Mouse (Mus musculus) lung, postnatal 0 days (tissue): ENCODE results near the gene Txndc15. TPM values are rescaled to one million over a fixed set of nuclear protein-coding genes. Genes with fewer than 3 reads are reported as not detected.
A peak's percentile ranks its signal among the peaks of the same experiment; 100 is the strongest.

ENCODE experiments used
- ATAC-seq: fragments of 200-750 bp; cut with Nextera tagmentation; 2 replicates; pipeline ENCODE4 v1.8.0; 2017; ENCODE audit warnings: moderate library complexity
- DNase-seq: peaks from one replicate; pipeline ENCODE4 v3.0.0-alpha.2; 2016; ENCODE audit warnings: low spot score
- H3K27ac ChIP-seq: fragments of 300-500 bp; sonication (generic); 2 replicates; pipeline ENCODE4 v1.5.1; 2014; ENCODE audit warnings: antibody characterized with exemption, mild to moderate bottlenecking, low read length, mixed read lengths
- H3K27me3 ChIP-seq: fragments of 300-500 bp; sonication (generic); replicated peaks from 2 replicates; pipeline ENCODE4 v1.6.1; 2014; ENCODE audit warnings: low read length, mixed read lengths; ENCODE audit not compliant: insufficient read depth
- H3K36me3 ChIP-seq: fragments of 300-500 bp; sonication (generic); 2 replicates; pipeline ENCODE4 v1.6.1; 2014; ENCODE audit warnings: low read length, mixed read lengths; ENCODE audit not compliant: insufficient read depth
- H3K4me1 ChIP-seq: fragments of 300-500 bp; sonication (generic); 2 replicates; pipeline ENCODE4 v1.6.1; 2014; ENCODE audit warnings: antibody characterized with exemption, low read depth, low read length, mixed read lengths; ENCODE audit not compliant: insufficient read depth
- H3K4me2 ChIP-seq: fragments of 300-500 bp; sonication (generic); replicated peaks from 2 replicates; pipeline ENCODE4 v1.6.1; 2014; ENCODE audit warnings: low read depth, mild to moderate bottlenecking, low read length, moderate library complexity, mixed read lengths
- H3K4me3 ChIP-seq: fragments of 300-500 bp; sonication (generic); 2 replicates; pipeline ENCODE4 v1.5.1; 2014; ENCODE audit warnings: low read depth, low read length
- H3K9ac ChIP-seq: fragments of 300-500 bp; sonication (generic); replicated peaks from 2 replicates; pipeline ENCODE4 v1.6.1; 2014; ENCODE audit warnings: low read depth, mild to moderate bottlenecking
- H3K9me3 ChIP-seq: fragments of 300-500 bp; sonication (generic); 2 replicates; pipeline ENCODE4 v1.6.1; 2016; ENCODE audit warnings: low read length, mixed read lengths
- CTCF ChIP-seq: IDR thresholded peaks from 2 replicates; pipeline ENCODE4 v1.5.1; 2016; ENCODE audit warnings: antibody characterized with exemption, mild to moderate bottlenecking
- EP300 ChIP-seq: IDR thresholded peaks from 2 replicates; pipeline ENCODE4 v1.6.1; 2016; ENCODE audit warnings: antibody characterized with exemption, mild to moderate bottlenecking, control low read depth
- WGBS: fragments of 180-500 bp; shearing (Covaris S2); extraction: QIAGEN DNeasy Blood & Tissue Kit; methylation state at CpG from one replicate; pipeline ENCODE4 v1.1.7; 2014; 5-methylcytosine and 5-hydroxymethylcytosine counted together
- polyA plus RNA-seq: library from polyadenylated mRNA; unstranded; fragments of >200 nt; fragmentation: Nextera tagmentation; extraction: Ambion mirVana; gene quantifications from 2 replicates; pipeline ENCODE4 v1.2.1, GENCODE M21; 2015

Txndc15 gene
- 82.3 and 85.7 TPM in 2 replicates for polyA plus RNA-seq

DNA sequence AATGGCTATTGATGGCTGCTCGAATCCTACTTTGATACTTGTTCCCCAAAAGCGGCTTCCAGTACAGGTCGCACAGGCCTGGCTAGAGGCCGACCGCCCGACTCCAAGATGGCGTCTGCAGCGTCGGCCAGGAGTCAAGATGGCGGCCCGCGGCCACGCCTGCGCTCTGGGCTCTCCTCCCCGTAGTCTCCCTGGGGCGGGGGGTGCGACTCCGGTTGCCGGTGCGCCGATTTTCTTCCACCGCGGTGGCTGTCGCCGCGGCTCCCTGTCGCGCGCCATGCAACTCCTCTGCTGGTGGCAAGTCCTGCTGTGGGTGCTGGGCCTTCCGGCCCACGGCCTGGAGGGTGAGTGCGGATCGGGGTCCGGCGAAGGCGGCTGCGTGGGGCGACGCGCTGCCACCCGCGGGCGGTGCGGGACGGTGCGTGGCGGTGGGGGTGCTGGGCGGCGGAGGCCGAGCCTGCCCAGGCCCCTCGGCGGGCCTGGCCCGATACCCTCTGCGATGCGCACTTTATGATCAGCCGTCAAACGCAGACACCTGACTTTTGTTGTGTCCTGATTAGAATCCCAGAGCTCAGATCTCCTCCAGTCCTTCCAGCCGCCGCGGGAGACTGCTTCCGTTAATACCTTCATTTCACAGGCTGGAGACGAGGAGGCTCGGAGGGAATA, at the start of gene Txndc15:
Txndc15 (plus strand) TSS at position 150 of the 666 bp plus-strand sequence.
- Histone ChIP-seq H3K27me3 (no peaks in the 10 kb centered on the region), H3K9me3 (no peaks in the 10 kb centered on the region), H3K36me3 (no peaks in the 10 kb centered on the region), H3K4me2 (peak within 1 kb of the TSS; percentile 68), H3K4me3 (peak within 1 kb of the TSS; percentile 97), H3K27ac (peak within 1 kb of the TSS; percentile 92), H3K4me1 (no peaks in the 10 kb centered on the region), H3K9ac (peak within 1 kb of the TSS; percentile 96)
- TF ChIP-seq EP300 (no peak), CTCF (peak; percentile 5; the same call in 1 of the 2 replicates)
- peak; percentile 97 for ATAC-seq
- under 1% methylated on average over 62 of the region's 63 CpGs for WGBS
- DNase-seq: peak; percentile 84

GRCm38 (mm10) chr13:55668550-55668949, 45.9 kb upstream of the Txndc15 start:
- WGBS: 71% methylated on average over 6 of the region's 6 CpGs
- ATAC-seq: peak; percentile 38; the same call in 1 of the 2 replicates
- no peaks in the 10 kb centered on the region for H3K27me3 ChIP-seq
- no peaks in the 10 kb centered on the region for H3K4me1 ChIP-seq
- H3K4me3 ChIP-seq: no peak overlapping the region
- DNase-seq: peak; percentile 47
- no peak overlapping the region for H3K9ac ChIP-seq
- no peak overlapping the region for H3K27ac ChIP-seq
- peak; percentile 67 for TF ChIP-seq CTCF
- no peak for TF ChIP-seq EP300
- no peaks in the 10 kb centered on the region for H3K9me3 ChIP-seq
- H3K4me2 ChIP-seq: no peak overlapping the region
- peaks cover 50% of the 10 kb centered on the region for H3K36me3 ChIP-seq

GRCm38 (mm10) chr13:55672711-55673110, 41.7 kb upstream of the Txndc15 start:
- no peak for TF ChIP-seq EP300
- no peak for TF ChIP-seq CTCF
- 80% methylated on average over 6 of the region's 6 CpGs for WGBS

DNA sequence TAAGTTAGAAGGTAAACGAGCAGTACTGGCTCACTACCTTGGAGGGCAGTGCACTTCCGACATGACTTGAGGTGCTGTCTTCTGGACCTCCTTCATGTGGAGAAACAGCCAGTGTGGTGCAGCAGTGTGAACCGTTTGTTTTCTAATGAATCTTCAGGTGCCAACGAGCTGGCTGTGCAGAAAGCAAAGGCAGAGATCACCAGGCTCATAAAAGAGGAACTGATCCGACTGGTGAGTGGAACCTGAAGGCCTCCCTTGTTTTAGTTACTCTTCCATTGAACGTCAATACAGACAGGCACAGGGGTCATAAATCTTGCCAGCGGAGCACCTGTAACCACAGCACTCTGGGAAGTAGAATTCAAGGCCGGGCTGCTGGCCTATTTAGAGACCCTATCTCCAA, 37.1 kb upstream of the Txndc15 start:
- TF ChIP-seq EP300 (no peak), CTCF (no peak)
- WGBS: 82% methylated on average over 8 of the region's 8 CpGs
- no peak for ATAC-seq
- no peaks in the 10 kb centered on the region for H3K27me3 ChIP-seq
- DNase-seq: no peak
- H3K9me3 ChIP-seq: no peaks in the 10 kb centered on the region
- H3K4me2 ChIP-seq: no peak overlapping the region
- no peak overlapping the region for H3K4me3 ChIP-seq
- H3K9ac ChIP-seq: no peak overlapping the region
- no peaks in the 10 kb centered on the region for H3K4me1 ChIP-seq
- H3K27ac ChIP-seq: no peak overlapping the region
- peaks cover 14% of the 10 kb centered on the region for H3K36me3 ChIP-seq

More at GRCm38 (mm10) chr13:55672711-55673110, 41.7 kb upstream of the Txndc15 start:
- H3K4me3 ChIP-seq: no peak overlapping the region
- no peaks in the 10 kb centered on the region for H3K27me3 ChIP-seq
- H3K4me1 ChIP-seq: no peaks in the 10 kb centered on the region
- no peaks in the 10 kb centered on the region for H3K9me3 ChIP-seq
- ATAC-seq (no peak), DNase-seq (no peak)
- H3K27ac ChIP-seq: no peak overlapping the region
- H3K36me3 ChIP-seq: peaks cover 44% of the 10 kb centered on the region
- H3K4me2 ChIP-seq: no peak overlapping the region
- no peak overlapping the region for H3K9ac ChIP-seq

DNA sequence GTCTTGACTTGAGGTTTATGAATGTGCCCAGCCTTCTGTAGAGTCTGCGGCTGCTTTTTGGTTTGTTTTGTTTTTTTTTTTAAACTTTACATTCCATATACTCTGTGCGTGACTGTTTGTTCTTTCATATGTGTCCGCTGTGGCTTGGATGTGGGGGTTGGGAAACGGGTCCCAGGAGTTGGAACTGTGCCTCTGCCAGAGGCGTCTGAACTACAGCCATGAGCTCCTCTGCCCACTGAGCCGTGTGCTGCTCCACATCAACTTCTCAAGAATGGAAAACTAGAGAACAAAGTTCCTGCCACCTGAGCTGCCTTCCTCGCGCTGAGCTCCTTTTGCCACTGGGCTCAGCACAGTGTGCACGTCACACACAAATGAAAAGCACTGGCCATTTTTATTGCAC, 32.2 kb upstream of the Txndc15 start:
- Histone ChIP-seq H3K9me3 (no peaks in the 10 kb centered on the region), H3K4me2 (0 out of 2 replicates have a peak overlapping the region, but pooled peaks have one; percentile 12), H3K27me3 (no peaks in the 10 kb centered on the region), H3K4me1 (no peaks in the 10 kb centered on the region), H3K27ac (0 out of 2 replicates have a peak overlapping the region, but pooled peaks have one; percentile 27), H3K9ac (no peak overlapping the region), H3K4me3 (no peak overlapping the region), H3K36me3 (no peaks in the 10 kb centered on the region; the same call in 1 of the 2 replicates)
- ATAC-seq (no peak), DNase-seq (no peak)
- no peak for TF ChIP-seq EP300
- TF ChIP-seq CTCF: no peak
- 66% methylated on average over 9 of the region's 9 CpGs for WGBS

DNA sequence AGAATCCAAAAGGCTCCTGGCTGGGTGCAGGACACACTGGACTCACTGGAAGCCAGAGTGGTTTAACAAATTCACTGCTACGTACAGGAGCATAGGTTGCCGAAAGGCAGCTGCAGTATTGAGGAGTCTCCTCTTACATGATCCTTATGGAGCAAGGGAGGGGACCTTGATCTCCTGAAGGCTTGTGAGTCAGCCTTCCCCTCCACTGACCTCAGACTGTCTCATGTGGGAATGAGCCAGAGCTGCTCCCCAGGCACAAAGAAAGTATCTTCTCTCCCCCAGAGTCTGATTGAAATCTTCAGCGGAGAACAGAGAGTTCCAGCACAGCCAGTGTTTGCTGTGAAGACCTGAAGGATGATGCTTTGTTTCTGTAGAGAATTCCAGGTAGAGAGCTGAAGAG, 30.9 kb upstream of the Txndc15 start:
- H3K4me1 ChIP-seq: no peaks in the 10 kb centered on the region
- H3K27me3 ChIP-seq: no peaks in the 10 kb centered on the region
- H3K4me3 ChIP-seq: no peak overlapping the region
- TF ChIP-seq CTCF: no peak
- no peak for TF ChIP-seq EP300
- no peak overlapping the region for H3K9ac ChIP-seq
- no peaks in the 10 kb centered on the region for H3K9me3 ChIP-seq
- 86% methylated on average over 3 of the region's 3 CpGs for WGBS
- no peak overlapping the region for H3K4me2 ChIP-seq
- ATAC-seq (no peak), DNase-seq (no peak)
- no peaks in the 10 kb centered on the region; the same call in 1 of the 2 replicates for H3K36me3 ChIP-seq
- H3K27ac ChIP-seq: no peak overlapping the region
